Mouse (Mus musculus) kidney, postnatal 10 days (tissue): ENCODE measurements around the gene Zfp740.
"Not testable (repeated sequence)": the region's sequence is repeated elsewhere in the genome, so short reads cannot be mapped to it uniquely, and the experiment has no call there.

Source experiments
- DNase-seq: peaks from one replicate; pipeline ENCODE4 v3.0.0; 2021; ENCODE audit warnings: mixed read lengths

The Zfp740 gene

DNA sequence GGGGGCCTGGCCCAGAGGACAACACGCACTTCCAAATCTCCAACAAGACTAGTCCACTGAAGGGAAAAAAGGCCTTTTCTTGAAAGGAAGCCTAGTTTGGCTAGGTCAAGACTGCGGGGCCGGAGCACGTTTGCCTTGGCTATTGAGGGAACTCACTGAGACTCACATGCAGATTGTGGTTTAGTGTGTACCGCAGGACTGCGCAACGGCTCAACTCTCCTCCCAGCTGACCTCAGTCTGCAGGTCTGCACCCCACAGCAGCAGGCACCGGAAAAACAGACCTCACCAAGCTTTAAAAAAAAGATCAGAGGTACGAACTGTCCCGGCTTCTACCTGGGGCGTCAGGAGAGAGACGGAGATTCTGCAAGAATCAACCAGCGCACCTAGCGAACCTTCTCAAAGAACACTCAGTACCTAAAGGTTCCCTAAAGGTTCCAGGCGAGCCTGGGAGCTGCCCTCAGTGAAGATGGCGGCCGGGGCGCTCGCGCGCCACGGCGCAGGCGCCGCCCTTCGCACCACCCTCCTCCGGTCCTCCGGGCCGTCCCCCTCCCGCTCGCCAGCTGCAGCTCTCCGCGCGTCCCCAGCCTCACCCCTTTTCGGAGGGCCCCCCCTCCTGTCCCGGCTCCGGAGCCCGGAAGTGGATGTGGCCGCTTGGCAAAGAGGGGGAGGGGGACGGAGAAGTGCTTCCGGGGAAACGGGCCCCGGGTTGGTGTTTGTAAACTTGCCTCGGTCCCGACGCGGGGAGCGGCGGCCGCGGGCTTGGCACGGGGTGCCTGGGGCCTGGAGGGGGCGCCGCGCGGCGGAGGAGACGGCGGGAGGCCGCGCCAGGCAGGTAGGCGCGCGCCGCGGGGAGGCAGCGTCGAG is at the start of gene Zfp740:
Gene Zfp740, plus strand, starts transcription at position 279 of the 864 bp plus-strand sequence.
- DNase-seq, result peak; percentile 99

GRCm38 (mm10) chr15:102155006-102155405 is 48.0 kb upstream of the Zfp740 start:
- not testable (repeated sequence) for DNase-seq

- peak; percentile 13 for DNase-seq
These were observed 46.2 kb upstream of the Zfp740 start for GRCm38 (mm10) chr15:102156836-102157235.

DNA sequence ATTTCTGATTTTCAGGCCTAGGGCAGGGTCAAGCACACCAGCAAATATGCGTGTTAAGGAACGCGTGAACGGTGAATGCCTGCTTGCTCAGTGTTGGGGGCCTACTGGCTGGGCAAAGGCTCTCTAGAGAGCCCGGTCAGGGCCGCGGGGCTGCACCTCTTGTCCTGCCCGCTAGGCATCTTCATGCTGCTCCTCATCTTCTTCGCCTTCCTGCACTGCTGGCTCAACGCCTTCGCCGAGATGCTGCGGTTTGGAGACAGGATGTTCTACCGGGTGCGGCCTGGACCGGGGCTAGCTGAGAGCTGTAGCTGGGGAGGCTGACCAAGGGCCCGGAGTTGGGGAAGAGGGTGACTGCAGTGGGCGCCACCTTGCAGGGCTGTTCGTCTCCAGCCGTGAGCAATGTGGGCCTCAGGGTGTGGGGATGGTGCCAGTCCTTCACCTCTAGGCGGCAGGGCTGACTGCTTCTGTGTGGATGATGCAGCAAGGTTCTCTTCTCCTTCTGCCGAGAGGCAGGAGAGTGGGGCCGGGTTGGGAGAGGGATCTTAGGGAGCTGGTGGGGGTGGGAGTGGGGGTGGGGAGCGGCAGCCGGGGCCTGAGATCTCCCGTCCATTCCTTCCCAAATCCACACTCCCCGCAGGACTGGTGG is 42.5 kb upstream of the Zfp740 start:
- DNase-seq, result peak; percentile 9

DNA sequence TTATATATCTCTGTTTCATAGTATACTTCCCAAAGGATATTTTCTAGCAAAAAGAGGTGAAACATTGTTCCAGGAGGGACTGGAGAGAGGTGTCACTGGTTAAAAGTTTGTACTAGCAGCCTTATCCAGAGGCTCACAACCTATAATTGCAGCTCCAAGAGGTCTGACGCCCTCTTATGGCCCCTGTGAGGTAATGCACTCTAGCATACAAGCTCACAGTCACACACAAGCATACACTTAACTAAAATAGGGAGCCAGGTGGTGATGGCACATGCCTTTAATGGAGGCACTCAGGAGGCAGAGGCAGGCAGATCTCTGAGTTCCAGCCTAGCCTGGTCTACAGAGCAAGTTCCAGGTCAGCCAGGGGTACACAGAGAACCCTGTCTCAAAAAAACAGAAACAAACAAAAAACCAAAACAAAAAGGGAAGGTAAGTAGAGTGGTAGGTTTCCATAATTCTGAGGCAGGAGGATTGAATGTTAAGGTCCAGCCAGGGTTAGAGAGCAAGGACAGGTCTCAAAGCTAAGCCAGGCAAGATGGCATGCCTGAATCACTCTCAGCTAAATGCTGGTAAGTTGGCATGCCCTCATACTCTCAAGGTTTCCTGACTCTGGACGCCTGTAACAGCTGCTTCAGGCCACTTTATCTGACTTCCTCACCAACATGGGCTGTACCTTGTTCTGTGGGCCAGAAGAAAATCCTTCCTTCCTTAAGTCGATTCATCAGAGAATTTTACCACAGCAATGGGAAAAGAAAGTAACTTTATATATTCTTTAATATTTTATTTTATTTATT is 39.0 kb upstream of the Zfp740 start:
- no peak for DNase-seq

DNA sequence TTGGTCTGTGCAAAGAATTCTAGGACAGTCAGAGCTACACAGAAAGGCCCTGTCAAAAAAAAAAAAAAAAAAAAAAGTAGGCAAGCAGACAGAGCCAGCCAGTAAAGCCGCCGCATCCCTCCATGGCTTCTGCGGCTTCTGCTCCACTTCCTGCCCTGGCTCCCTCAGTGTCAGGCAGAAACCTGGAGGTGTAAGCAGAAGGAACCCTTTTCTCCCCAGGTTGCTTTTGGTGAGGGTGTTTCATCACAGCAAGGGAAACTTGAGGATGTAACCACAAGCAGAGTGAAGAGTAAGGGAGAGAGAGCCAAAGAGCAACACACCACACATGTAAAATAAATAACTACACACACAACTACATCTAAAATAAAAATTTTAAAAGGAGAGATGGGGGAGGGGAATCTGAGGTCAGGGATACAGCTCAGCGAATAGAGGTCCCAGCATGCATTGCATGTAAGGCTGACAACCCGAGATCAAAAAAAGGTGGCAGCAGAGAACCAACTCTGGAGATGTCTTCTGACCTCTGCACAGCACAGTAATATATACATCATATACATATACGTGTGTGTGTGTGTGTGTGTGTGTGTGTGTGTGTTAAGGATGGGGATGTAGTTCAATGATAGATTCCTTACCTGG is 37.5 kb upstream of the Zfp740 start:
- DNase-seq, result no peak

DNA sequence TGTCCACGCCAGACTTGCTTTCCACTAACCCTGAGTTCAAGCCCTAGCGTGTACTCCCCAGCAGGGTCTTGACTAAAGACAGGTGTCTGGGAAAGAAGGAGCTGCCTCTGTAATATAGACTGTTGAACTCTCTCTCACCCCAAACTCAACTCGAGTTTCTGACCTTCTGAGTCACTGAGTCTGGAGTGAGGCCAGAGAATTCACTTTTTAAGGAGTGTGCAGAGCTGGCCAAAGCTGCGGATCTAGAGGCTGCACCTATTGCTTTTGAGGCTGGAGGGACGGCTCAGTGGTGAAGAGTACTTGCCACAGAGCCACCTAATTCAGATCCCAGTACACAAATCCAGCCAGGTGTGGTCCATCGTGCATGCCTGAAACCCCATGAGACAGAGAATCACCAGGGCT is 35.4 kb upstream of the Zfp740 start:
- peak; percentile 37 for DNase-seq

DNA sequence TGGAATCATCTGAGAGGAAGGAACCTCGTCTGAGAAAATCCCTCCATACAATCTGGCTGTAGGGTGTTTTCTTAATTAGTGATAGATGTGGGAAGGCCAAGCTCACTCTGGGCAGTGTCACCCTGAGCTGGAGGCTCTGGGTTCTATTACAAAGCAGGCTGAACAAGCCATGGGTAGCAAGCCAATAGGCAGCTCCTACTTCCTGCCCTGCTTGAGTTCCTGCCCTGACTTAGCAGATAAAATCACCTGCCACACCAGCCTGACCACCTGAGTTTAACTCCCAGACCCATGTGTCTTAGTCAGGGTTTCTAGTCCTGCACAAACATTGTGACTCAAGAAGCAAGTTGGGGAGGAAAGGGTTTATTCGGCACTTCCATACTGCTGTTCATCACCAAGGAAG is 34.0 kb upstream of the Zfp740 start:
- DNase-seq, result peak; percentile 13

- DNase-seq, result no peak
These were observed 29.5 kb upstream of the Zfp740 start for GRCm38 (mm10) chr15:102173581-102173980.

DNA sequence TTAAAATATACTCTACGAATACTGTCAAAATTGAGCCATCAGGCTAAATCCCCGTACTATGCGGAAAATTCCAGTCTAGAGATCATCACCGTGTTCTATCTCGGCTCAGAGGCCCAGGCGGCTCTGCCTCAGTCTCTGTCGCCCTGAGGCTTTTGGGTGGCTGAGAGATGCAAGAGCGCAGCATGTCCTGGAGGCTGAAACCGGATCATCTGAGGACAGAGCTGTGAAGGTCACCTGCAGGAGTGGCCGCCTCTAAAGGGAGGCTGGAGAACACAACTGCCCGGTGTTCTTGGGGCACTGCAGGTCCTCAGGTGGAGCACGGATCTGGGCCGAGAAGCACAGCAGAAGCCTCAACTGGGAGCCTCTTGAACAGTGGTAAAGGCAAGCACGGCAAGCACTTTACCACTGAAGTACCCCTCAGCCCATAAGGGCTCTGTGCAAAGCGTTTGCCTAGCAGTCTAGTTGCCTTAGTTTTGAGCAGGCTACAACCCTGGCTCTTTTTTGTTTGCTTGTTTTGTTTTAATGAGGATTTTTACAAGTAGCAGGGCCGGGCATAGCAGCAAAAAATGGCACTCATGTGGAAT is 27.2 kb upstream of the Zfp740 start:
- no peak for DNase-seq

GRCm38 (mm10) chr15:102176571-102177316 is 26.3 kb upstream of the Zfp740 start:
- DNase-seq, result peak; percentile 41

- peak; percentile 23 for DNase-seq
These were observed 25.6 kb upstream of the Zfp740 start for GRCm38 (mm10) chr15:102177417-102177816.

- peak; percentile 90 for DNase-seq
These were observed 24.8 kb upstream of the Zfp740 start for GRCm38 (mm10) chr15:102178279-102178678.

- DNase-seq, result no peak
These were observed 23.9 kb upstream of the Zfp740 start for GRCm38 (mm10) chr15:102179106-102179505.

GRCm38 (mm10) chr15:102179924-102180323 is 23.1 kb upstream of the Zfp740 start:
- DNase-seq, result no peak

DNA sequence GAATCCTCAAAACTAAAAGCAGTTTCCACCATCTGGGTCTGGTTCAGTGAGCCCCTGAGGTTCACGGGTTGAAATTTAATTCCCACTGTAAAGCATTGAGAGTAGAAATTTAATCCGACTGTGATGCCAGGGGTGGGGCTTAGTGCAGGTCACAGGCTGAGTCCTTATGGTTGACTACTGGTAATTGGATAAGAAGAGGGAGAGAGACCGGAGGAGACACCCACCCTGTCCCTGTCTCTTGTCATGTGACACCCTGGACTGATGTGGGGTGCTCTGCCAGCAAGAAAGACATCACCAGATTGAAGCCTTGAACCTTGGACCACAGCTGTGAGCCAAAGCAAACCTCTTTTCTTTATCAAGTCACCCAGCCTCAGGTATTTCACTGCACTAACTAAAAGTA is 20.0 kb upstream of the Zfp740 start:
- peak; percentile 53 for DNase-seq

DNA sequence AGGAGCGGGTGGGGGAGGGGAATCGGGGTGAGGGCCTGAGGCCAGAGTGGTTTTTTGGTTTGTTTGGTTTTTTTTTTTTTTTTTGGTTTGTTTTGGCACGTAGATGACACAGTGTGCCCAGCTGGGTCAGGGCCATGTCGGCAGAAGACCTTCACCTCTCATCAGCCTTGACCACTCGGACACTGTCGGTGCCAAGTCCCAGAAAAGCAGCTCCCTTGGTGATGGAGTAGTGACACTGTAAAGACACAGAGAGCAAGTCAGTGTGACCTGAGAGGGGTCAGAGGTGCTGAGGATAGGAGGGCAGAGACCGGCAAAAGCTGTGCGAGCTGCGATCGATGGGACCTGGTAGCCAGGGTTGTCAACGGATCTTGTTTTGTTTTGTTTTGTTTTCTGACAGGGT is 16.8 kb upstream of the Zfp740 start:
- DNase-seq, result no peak

DNA sequence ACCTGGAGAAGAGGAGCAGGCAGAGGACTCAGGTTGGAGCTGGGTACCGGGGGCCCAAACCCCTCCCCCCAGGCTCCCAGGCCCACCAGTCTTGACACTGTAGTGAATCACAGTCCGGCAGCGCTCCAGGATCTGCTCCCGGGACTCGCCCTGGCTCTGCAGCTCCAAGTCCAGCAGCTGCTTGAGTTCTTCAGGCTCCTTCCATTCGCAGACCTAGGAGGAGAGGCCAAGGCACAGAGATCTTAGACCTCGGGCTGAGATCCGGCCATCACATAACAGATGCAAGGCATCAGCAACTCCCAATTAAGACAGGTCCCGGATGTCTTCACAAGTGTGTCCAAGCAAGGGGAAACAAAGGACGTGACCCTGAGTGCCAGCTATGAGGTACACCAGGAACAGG is 15.0 kb upstream of the Zfp740 start:
- DNase-seq, result peak; percentile 75

GRCm38 (mm10) chr15:102188883-102189282 is 14.2 kb upstream of the Zfp740 start:
- peak; percentile 59 for DNase-seq

DNA sequence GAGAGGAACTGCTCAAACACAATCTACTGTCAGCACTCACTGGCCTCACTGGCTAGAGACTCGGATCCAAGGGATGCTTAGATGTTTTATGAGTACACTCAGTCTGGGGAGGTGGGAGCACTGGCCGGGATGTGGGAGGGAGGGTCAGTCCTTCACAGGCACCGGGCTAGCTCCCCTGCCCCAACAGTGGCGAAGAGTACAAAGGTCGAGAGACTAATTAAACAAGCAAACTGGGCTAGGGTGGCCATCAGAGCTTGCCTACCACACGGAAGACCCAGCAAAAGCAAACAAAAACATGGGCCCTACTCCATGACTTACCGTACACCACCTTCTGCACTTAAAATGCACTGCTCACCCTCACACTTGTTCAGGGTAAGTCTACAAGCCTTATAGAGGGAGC is 11.3 kb upstream of the Zfp740 start:
- DNase-seq, result no peak

DNA sequence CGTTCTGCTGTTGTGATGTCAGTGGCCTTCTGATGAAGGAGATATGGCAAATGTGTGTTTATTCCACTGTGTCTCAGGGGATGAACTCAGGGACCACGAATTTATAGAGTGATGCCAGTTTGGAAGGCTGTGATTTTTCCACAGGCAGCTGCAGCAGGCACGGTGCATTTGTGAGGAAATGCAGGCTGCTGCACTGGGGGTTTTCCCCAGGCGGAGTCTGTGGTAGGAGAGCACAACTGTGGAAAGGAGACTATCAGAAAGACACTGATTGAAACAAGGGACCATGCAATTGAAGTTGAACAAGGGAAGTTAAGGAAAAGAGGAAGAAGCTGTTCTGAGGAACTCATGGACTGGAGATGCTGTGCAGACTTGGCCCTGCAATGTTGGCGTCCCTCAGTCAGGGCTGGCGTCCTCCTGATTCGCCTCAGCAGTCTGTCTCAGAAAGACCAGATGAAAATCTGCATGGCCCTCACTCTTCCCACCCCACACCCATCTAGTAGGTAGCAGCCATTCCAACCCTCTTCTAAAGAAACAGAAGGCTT is 10.7 kb upstream of the Zfp740 start:
- DNase-seq, result no peak
